8 mouse cellular contexts compared by ENCODE assay signal in genomic region chr15:80080711-80081615, GRCm38 (mm10). TPM values are rescaled to one million over a fixed set of nuclear protein-coding genes. Genes with fewer than 3 reads are reported as not detected.
DNase-seq lines count a peak whose midpoint lies in the region; ATAC-seq and TF ChIP-seq lines count a peak whose summit lies in the region.

No protein-coding gene starts in this region.

- H3K4me3 ChIP-seq in lung, embryonic 14.5 days (ENCODE audit: low read depth, low read length) = peak overlapping the region; percentile 87
- H3K4me3 ChIP-seq in forebrain, embryonic 14.5 days (ENCODE audit: low read depth, low read length) = peak overlapping the region; percentile 64; the same call in 1 of the 2 replicates
- peak overlapping the region; percentile 87 for H3K4me3 ChIP-seq in limb, embryonic 11.5 days (ENCODE audit: low read depth, low read length)

- peak; percentile 85 for DNase-seq in lung, embryonic 14.5 days
- DNase-seq in lung, postnatal 4 days = no peak
- DNase-seq in forebrain, embryonic 14.5 days (ENCODE audit: low spot score) = peak; percentile 85
- peak; percentile 53 for DNase-seq in limb, embryonic 11.5 days (ENCODE audit: low spot score)
- peak; percentile 45 to 55 for DNase-seq in natural killer cell, adult 2 months (ENCODE audit: low spot score in 2 of 2)
- DNase-seq in frontal cortex, adult 2 months (ENCODE audit: extremely low spot score in 1 of 2, low spot score in 1 of 2) = no peak
- DNase-seq in ovary, adult 18-20 months (ENCODE audit: low spot score) = no peak

- H3K4me2 ChIP-seq in lung, embryonic 14.5 days = peak overlapping the region; percentile 97
- peak overlapping the region; percentile 80 for H3K4me2 ChIP-seq in forebrain, embryonic 14.5 days (ENCODE audit: low read length)
- H3K4me2 ChIP-seq in limb, embryonic 11.5 days (ENCODE audit: low read depth, severe bottlenecking) = peak overlapping the region; percentile 81

- no peaks in the 10 kb centered on the region for H3K9me3 ChIP-seq in lung, embryonic 14.5 days (ENCODE audit: low read depth, low read length)
- no peaks in the 10 kb centered on the region for H3K9me3 ChIP-seq in forebrain, embryonic 14.5 days (replicated peaks; ENCODE audit: control insufficient read depth, low read length)
- H3K9me3 ChIP-seq in limb, embryonic 11.5 days (ENCODE audit: control insufficient read depth, low read length) = no peaks in the 10 kb centered on the region

- no peak for ATAC-seq in lung, embryonic 14.5 days (ENCODE audit: insufficient read depth)
- ATAC-seq in activated CD4-positive, CD25-positive, alpha-beta regulatory T cell, adult 4 months = peak; percentile 13
- no peak for ATAC-seq in forebrain, embryonic 14.5 days
- ATAC-seq in limb, embryonic 11.5 days (ENCODE audit: insufficient number of reproducible peaks, low FRiP score, low TSS enrichment, low read depth) = no peak

- H3K4me1 ChIP-seq in lung, embryonic 14.5 days (ENCODE audit: insufficient read depth) = no peaks in the 10 kb centered on the region; the same call in 1 of the 2 replicates
- peaks cover 12% of the 10 kb centered on the region for H3K4me1 ChIP-seq in forebrain, embryonic 14.5 days (ENCODE audit: control insufficient read depth, insufficient read depth, low read length)
- peaks cover 16% of the 10 kb centered on the region for H3K4me1 ChIP-seq in limb, embryonic 11.5 days (ENCODE audit: control insufficient read depth, insufficient read depth, low read length)

- peaks cover 64% of the 10 kb centered on the region for H3K36me3 ChIP-seq in lung, embryonic 14.5 days (ENCODE audit: insufficient read depth)
- H3K36me3 ChIP-seq in forebrain, embryonic 14.5 days (ENCODE audit: control insufficient read depth, insufficient read depth, low read length) = peaks cover 61% of the 10 kb centered on the region
- H3K36me3 ChIP-seq in limb, embryonic 11.5 days (ENCODE audit: control insufficient read depth, insufficient read depth, low read length) = peaks cover 30% of the 10 kb centered on the region

- peak overlapping the region; percentile 98 for H3K9ac ChIP-seq in lung, embryonic 14.5 days
- peak overlapping the region; percentile 94 for H3K9ac ChIP-seq in forebrain, embryonic 14.5 days (ENCODE audit: low read length)
- H3K9ac ChIP-seq in limb, embryonic 11.5 days (ENCODE audit: low read length) = peak overlapping the region; percentile 97

- TF ChIP-seq CTCF in lung, embryonic 14.5 days (IDR thresholded peaks at IDR 0.05; ENCODE audit: low read depth) = peak; percentile 68

- H3K27me3 ChIP-seq in lung, embryonic 14.5 days (ENCODE audit: insufficient read depth, low read length) = no peaks in the 10 kb centered on the region
- no peaks in the 10 kb centered on the region for H3K27me3 ChIP-seq in forebrain, embryonic 14.5 days (replicated peaks; ENCODE audit: control insufficient read depth, insufficient read depth, low read length)
- no peaks in the 10 kb centered on the region for H3K27me3 ChIP-seq in limb, embryonic 11.5 days (ENCODE audit: control insufficient read depth, insufficient read depth, low read length)

- 49% methylated on average over 9 of the region's 9 CpGs for WGBS in lung, embryonic 14.5 days
- 61% methylated on average over 9 of the region's 9 CpGs for WGBS in forebrain, embryonic 14.5 days
- WGBS in limb, embryonic 11.5 days = 55% methylated on average over 9 of the region's 9 CpGs

- H3K27ac ChIP-seq in lung, embryonic 14.5 days (ENCODE audit: low read depth) = peak overlapping the region; percentile 58; the same call in 1 of the 2 replicates
- H3K27ac ChIP-seq in forebrain, embryonic 14.5 days (ENCODE audit: low read depth, low read length) = no peak overlapping the region
- H3K27ac ChIP-seq in limb, embryonic 11.5 days (replicated peaks; ENCODE audit: low read depth, low read length) = no peak overlapping the region; the same call in 1 of the 2 replicates

RNA-seq across cellular contexts. Expression of gene Syngr1, which starts 10.2 kb away (rescaled TPM):
- polyA plus RNA-seq in lung, embryonic 14.5 days (2014; fragmentation: Nextera tagmentation; extraction: Ambion mirVana) = 14.7 and 14.9 TPM in 2 replicates
- polyA plus RNA-seq in activated CD4-positive, CD25-positive, alpha-beta regulatory T cell, adult 4 months (2017; shearing (Covaris generic)) = 1 to 10 TPM in 1 of 2 experiments, not detected in 1; 1.4 TPM
- polyA plus RNA-seq in forebrain, embryonic 14.5 days (2014; fragmentation: Nextera tagmentation; extraction: Ambion mirVana) = 28.8 and 30.1 TPM in 2 replicates
- 3.0 and 4.1 TPM in 2 replicates for polyA plus RNA-seq in limb, embryonic 11.5 days (2014; fragmentation: Nextera tagmentation; extraction: Ambion mirVana)
- polyA plus RNA-seq in frontal cortex, adult 2 months (2012; rRNA removed) = 288 and 302 TPM in 2 replicates

RNA-seq across cellular contexts. Expression of gene Rpl3, which starts 10.7 kb away (rescaled TPM):
- 1,315 and 1,365 TPM in 2 replicates for polyA plus RNA-seq in lung, embryonic 14.5 days (2014; fragmentation: Nextera tagmentation; extraction: Ambion mirVana)
- 1,000 to 10,000 TPM; 4,172 to 4,641 TPM for polyA plus RNA-seq in activated CD4-positive, CD25-positive, alpha-beta regulatory T cell, adult 4 months (2017; shearing (Covaris generic))
- polyA plus RNA-seq in forebrain, embryonic 14.5 days (2014; fragmentation: Nextera tagmentation; extraction: Ambion mirVana) = 768 and 902 TPM in 2 replicates
- polyA plus RNA-seq in limb, embryonic 11.5 days (2014; fragmentation: Nextera tagmentation; extraction: Ambion mirVana) = 1,283 and 1,338 TPM in 2 replicates
- polyA plus RNA-seq in frontal cortex, adult 2 months (2012; rRNA removed) = 629 and 778 TPM in 2 replicates

RNA-seq across cellular contexts. Expression of gene Tab1, which starts 52.0 kb away (rescaled TPM):
- polyA plus RNA-seq in lung, embryonic 14.5 days (2014; fragmentation: Nextera tagmentation; extraction: Ambion mirVana) = 32.5 and 34.2 TPM in 2 replicates
- 10 to 100 TPM; 10.7 to 14.5 TPM for polyA plus RNA-seq in activated CD4-positive, CD25-positive, alpha-beta regulatory T cell, adult 4 months (2017; shearing (Covaris generic))
- 33.1 and 36.6 TPM in 2 replicates for polyA plus RNA-seq in forebrain, embryonic 14.5 days (2014; fragmentation: Nextera tagmentation; extraction: Ambion mirVana)
- polyA plus RNA-seq in limb, embryonic 11.5 days (2014; fragmentation: Nextera tagmentation; extraction: Ambion mirVana) = 35.4 and 35.5 TPM in 2 replicates
- polyA plus RNA-seq in frontal cortex, adult 2 months (2012; rRNA removed) = 37.9 and 41.4 TPM in 2 replicates

Comparison
In these comparisons a context has a peak if more than half of its experiments do, and no peak if none do; other contexts are left out.
1. DNase-seq: peak in lung, embryonic 14.5 days (single experiment), forebrain, embryonic 14.5 days (single experiment), limb, embryonic 11.5 days (single experiment) and natural killer cell, adult 2 months (2 of 2); none in lung, postnatal 4 days (0 of 2), frontal cortex, adult 2 months (0 of 2) and ovary, adult 18-20 months (single experiment).
2. Peak in every context shown above with its lines, with median percentiles within 50 percentile points of each other: H3K4me2 ChIP-seq, H3K4me3 ChIP-seq and H3K9ac ChIP-seq.